Comparison of ENCODE assay signal across 18 mouse cellular contexts in the genomic region with DNA sequence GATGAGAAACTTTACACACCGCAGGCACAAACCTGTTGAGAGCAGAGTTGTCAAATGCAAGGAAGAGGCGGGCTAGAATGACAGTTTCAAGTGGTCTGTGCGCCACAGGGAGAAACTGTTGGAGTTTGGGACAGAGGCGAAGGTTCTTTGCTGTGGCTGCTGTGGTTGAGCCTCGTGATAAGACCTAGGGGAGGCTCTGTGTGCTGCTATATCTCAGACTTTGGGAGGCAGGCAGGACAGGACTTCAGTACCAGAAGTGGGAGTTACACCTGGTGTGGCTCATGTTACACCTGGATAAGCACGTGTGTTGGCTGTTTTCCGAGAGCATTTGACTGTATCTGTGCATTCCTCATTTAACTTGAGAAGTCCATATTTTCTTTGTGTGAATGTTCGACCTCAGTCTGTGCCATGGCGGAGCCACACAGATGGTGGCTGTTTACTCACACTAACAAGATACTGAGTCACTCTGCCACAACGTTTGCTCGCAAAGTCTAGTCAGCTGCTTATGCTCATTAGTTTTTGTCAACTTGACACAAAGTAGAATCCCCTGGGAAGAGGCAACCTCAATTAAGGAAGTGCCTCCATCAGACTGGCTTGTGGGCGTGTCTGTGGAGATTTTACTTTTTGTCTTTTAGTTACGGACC. TPM values are rescaled to one million over a fixed set of nuclear protein-coding genes. Genes with fewer than 3 reads are reported as not detected.
DNase-seq lines count a peak whose midpoint lies in the region; ATAC-seq and TF ChIP-seq lines count a peak whose summit lies in the region.
"Had no signal": no experiment of that assay in that cellular context is flagged by ENCODE, and none has a peak within 500 bp of the region (broad histone marks: within the 10 kb centered on the region; RNA-seq: fewer than 3 reads in every experiment).

No protein-coding gene starts in this region.

- ATAC-seq in forebrain, embryonic 14.5 days = peak; percentile 65
- no peak for ATAC-seq in forebrain, embryonic 11.5 days (replicated peaks; ENCODE audit: low FRiP score)
- no peak for ATAC-seq in granulocyte monocyte progenitor cell, adult 5-6 weeks (replicated peaks; ENCODE audit: poor library complexity, severe bottlenecking)
- ATAC-seq: hindbrain, embryonic 16.5 days had no signal

- no peak overlapping the region for H3K9ac ChIP-seq in forebrain, embryonic 14.5 days (ENCODE audit: low read length)
- H3K9ac ChIP-seq in forebrain, embryonic 11.5 days (ENCODE audit: low read length) = no peak overlapping the region

- peak; percentile 65 for DNase-seq in forebrain, embryonic 14.5 days (ENCODE audit: low spot score)
- DNase-seq in forebrain, embryonic 11.5 days (ENCODE audit: low spot score) = no peak
- peak; percentile 26 to 59 for DNase-seq in layer of hippocampus, adult 18-20 months (ENCODE audit: low spot score in 2 of 2)
- DNase-seq in layer of hippocampus, postnatal 10 days (ENCODE audit: low spot score in 2 of 2) = no peak
- DNase-seq in 3T3-L1 (ENCODE audit: low read depth, low spot score) (peak; percentile 31), MN1 (ENCODE audit: low spot score) (no peak)
- DNase-seq in brain, embryonic 14.5 days (ENCODE audit: low read depth) = peak; percentile 73
- DNase-seq: adrenal gland, postnatal 36 days; cerebellum, adult 2 months; gastrocnemius, adult 2 months; kidney, adult 18-20 months; kidney, postnatal 36 days; right cerebral cortex, postnatal 25 days; thymus, adult 18-20 months had no signal

- H3K9me3 ChIP-seq in forebrain, embryonic 14.5 days (replicated peaks; ENCODE audit: control insufficient read depth, low read length) = no peaks in the 10 kb centered on the region
- no peaks in the 10 kb centered on the region for H3K9me3 ChIP-seq in forebrain, embryonic 11.5 days (ENCODE audit: control insufficient read depth, low read length)
- H3K9me3 ChIP-seq: G1E had no signal

- no peaks in the 10 kb centered on the region for H3K27me3 ChIP-seq in forebrain, embryonic 14.5 days (replicated peaks; ENCODE audit: control insufficient read depth, insufficient read depth, low read length)
- H3K27me3 ChIP-seq in forebrain, embryonic 11.5 days (ENCODE audit: control insufficient read depth, insufficient read depth, low read length) = no peaks in the 10 kb centered on the region

- WGBS in forebrain, embryonic 14.5 days = 66% methylated on average over 13 of the region's 13 CpGs
- WGBS in forebrain, embryonic 11.5 days = 78% methylated on average over 13 of the region's 13 CpGs

- no peaks in the 10 kb centered on the region for H3K36me3 ChIP-seq in forebrain, embryonic 14.5 days (ENCODE audit: control insufficient read depth, insufficient read depth, low read length)
- H3K36me3 ChIP-seq in forebrain, embryonic 11.5 days (ENCODE audit: control insufficient read depth, insufficient read depth, low read length) = no peaks in the 10 kb centered on the region

- no peak overlapping the region for H3K4me2 ChIP-seq in forebrain, embryonic 14.5 days (ENCODE audit: low read length)
- no peak overlapping the region for H3K4me2 ChIP-seq in forebrain, embryonic 11.5 days (ENCODE audit: low read depth, low read length, severe bottlenecking)

- TF ChIP-seq CTCF in brain, embryonic 14.5 days (IDR thresholded peaks at IDR 0.05; ENCODE audit: borderline replicate concordance, extremely low read depth, insufficient read depth, insufficient read length) = no peak

- H3K27ac ChIP-seq in forebrain, embryonic 14.5 days (ENCODE audit: low read depth, low read length) = no peak overlapping the region
- H3K27ac ChIP-seq in forebrain, embryonic 11.5 days (ENCODE audit: low read depth, low read length) = no peak overlapping the region
- H3K27ac ChIP-seq: gastrocnemius, adult 2 months had no signal

- no peak overlapping the region for H3K4me3 ChIP-seq in forebrain, embryonic 14.5 days (ENCODE audit: low read depth, low read length)
- no peak overlapping the region for H3K4me3 ChIP-seq in forebrain, embryonic 11.5 days (ENCODE audit: low read depth, low read length)
- H3K4me3 ChIP-seq: erythroblast, embryonic 14.5 days; gastrocnemius, adult 2 months had no signal

- no peak for TF ChIP-seq POLR2A in brain, embryonic 14.5 days (IDR thresholded peaks at IDR 0.05; ENCODE audit: borderline replicate concordance, extremely low read depth, insufficient read depth, insufficient read length, poor library complexity, severe bottlenecking)

- H3K4me1 ChIP-seq in forebrain, embryonic 14.5 days (ENCODE audit: control insufficient read depth, insufficient read depth, low read length) = no peaks in the 10 kb centered on the region
- no peaks in the 10 kb centered on the region for H3K4me1 ChIP-seq in forebrain, embryonic 11.5 days (replicated peaks; ENCODE audit: control insufficient read depth, insufficient read depth, low read length)

RNA-seq across cellular contexts. Expression of a gene that starts 29.7 kb away (rescaled TPM):
- 5.5 and 6.4 TPM in 2 replicates for polyA plus RNA-seq in forebrain, embryonic 14.5 days (2014; fragmentation: Nextera tagmentation; extraction: Ambion mirVana)
- polyA plus RNA-seq in forebrain, embryonic 11.5 days (2014; fragmentation: Nextera tagmentation; extraction: Ambion mirVana) = 9.2 and 10.4 TPM in 2 replicates
- total RNA-seq in layer of hippocampus, adult 18-20 months (2021) = 10 to 100 TPM; 29.1 to 31.7 TPM
- total RNA-seq in layer of hippocampus, postnatal 10 days (2021) = 10 to 100 TPM; 18.6 to 21.4 TPM
- polyA plus RNA-seq in brain, embryonic 14.5 days (2012; rRNA removed) = 6.5 and 8.8 TPM in 2 replicates
- 18.5 and 23.2 TPM in 2 replicates for total RNA-seq in granulocyte monocyte progenitor cell, adult 5-6 weeks (2014; fragmentation: Nextera tagmentation)
- 22.2 and 26.5 TPM in 2 replicates for total RNA-seq in granulocyte monocyte progenitor cell, adult 5-6 weeks (2017)

Comparison
In these comparisons a context has a peak if more than half of its experiments do, and no peak if none do; other contexts are left out.
1. DNase-seq: peak in forebrain, embryonic 14.5 days (single experiment), layer of hippocampus, adult 18-20 months (2 of 2), 3T3-L1 (single experiment) and brain, embryonic 14.5 days (single experiment); none in forebrain, embryonic 11.5 days (single experiment), layer of hippocampus, postnatal 10 days (0 of 2) and MN1 (single experiment).